Mouse (Mus musculus) naive thymus-derived CD4-positive, alpha-beta T cell, adult 2 months (primary cell): ENCODE measurements around the gene Adamts16.

ENCODE experiments used
- DNase-seq: peaks from one replicate; pipeline ENCODE4 v3.0.0-alpha.2; 2011; ENCODE audit warnings: low read depth

The Adamts16 gene

DNA sequence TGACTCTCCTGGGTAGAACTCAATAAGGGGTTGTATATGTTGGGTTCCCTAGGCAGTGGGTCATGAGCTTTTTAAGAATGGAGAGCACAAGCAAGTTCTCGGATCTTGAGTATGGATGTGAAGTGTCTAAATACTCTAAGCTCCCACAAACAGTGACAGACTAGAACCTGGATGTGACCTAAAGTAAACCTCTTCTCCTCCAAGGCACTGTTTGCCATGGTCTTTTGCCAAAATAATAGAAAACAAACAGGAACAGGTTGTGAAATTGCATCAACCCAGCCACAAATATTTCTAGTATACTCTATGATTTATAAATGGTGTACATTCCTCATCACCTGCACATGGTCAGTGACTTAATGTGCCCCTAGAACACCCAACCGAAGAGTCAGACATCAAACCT lies 79.0 kb downstream of the Adamts16 start:
- DNase-seq: no peak

DNA sequence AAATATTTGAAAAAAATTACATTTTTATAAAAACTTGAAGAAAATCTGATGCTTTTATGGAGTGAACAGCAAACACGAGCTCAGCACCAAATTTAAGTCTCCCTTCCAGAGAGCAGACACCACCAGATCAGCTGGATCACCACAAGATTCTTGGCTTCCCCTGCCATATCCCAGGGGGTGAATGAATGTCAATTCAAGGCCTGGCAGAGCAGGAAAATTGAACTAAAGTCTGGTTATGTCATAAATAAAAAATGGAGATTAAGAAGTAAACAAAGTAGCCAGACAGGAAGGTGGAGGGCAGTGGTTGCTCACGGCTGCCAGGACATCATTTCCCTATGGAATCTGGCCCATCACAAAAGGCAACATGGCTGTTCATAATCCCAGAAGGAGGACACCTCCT lies 80.3 kb downstream of the Adamts16 start:
- DNase-seq: no peak

DNA sequence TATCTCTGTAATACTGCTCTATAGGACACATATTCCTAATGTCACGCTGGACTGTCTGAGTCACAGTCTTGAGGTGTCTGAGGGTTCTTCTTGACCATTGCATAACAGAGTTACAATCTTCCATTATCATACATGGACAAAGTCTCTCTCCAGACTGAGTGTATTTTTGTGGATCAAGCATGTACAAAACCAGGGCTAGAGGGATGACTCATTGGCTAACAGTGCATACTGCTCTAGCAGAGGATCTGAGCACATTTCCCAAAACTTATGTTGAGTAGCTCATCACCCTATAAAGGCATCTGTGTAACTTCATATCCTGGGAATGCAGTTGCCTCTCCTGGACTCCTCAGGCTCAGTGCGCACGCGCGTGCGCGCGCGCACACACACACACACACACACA lies 81.4 kb downstream of the Adamts16 start:
- no peak for DNase-seq

DNA sequence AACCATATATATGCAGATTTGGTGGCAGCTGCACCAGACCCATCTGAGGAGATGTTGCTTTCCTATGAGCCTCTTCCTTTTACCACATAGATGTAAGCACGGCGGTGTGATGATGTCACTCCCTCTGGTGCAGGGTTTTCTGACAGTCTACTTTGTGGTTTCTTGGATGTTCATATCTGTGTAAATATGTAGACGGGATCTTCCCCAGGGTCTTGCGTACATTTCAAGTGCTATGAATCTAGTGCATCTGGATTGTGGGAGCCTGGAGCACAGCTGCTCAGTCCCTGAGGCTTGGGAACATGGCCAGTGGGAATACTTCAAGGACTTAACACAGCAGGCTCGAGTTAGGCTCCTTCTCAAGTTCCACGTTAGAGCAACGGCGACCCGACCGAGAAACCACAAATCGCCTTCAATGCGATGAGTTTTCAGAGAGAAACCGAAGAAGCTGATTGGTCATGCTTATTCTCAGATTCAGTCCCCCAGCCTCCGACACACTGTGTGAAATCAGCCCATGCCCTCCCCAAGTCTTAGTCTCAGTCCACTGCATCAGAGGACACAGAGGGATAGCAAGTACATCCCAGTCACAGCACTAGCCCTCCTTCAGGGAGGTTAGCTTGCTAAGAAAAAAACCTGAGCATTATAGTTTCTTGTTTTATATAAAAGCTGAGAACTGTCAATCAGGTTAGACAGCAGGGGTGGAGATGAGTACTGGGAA lies 95.2 kb downstream of the Adamts16 start:
- DNase-seq: peak; percentile 1

DNA sequence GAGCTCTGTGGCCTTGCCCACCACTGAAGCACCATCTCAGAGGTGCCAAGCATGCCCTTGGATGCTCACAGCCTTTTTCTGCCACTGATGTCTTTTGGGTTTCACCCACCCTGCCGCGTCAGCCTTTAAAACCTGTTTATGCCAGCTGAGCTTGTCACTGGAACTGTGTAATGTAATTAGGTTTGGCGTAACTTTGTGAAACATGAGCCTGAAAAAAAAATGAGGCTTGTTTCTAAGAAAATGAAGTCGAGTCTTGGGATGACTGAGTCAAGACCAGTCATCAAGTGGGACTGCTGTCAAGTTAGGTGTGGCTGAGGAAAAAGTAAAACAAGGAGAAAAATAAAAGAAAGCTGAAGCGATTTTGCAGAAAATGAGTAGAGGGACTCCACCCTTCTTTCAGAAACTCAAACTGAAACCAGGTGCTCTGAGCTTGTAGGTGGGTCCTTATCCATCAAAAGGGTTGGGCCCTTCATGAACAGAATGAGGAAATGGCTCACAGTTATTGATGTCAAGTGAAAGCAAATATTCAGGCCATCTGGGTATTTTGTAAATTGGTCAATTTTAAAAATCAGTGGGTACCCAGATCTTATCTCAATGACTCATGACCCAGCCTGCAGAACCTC lies 97.1 kb downstream of the Adamts16 start:
- no peak for DNase-seq

DNA sequence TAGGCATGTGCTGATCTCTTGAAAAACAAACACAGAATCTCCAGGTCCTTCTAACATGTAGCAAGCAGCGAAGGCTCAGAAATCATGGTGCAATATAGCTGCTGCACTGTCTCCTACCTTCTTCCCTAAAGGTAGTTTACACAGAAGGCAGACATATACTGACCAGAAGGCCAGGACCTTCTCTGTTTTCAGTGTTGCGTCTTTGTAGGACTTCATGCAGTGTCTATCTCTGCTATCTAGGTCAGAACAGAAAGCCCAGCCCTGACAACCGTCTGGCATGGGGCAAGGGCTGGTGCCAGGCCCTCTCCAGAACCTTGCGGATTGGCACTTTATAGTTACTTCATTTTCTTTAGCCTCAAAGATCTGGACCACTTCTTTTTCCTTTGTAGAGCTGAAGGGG lies 98.9 kb downstream of the Adamts16 start:
- no peak for DNase-seq

DNA sequence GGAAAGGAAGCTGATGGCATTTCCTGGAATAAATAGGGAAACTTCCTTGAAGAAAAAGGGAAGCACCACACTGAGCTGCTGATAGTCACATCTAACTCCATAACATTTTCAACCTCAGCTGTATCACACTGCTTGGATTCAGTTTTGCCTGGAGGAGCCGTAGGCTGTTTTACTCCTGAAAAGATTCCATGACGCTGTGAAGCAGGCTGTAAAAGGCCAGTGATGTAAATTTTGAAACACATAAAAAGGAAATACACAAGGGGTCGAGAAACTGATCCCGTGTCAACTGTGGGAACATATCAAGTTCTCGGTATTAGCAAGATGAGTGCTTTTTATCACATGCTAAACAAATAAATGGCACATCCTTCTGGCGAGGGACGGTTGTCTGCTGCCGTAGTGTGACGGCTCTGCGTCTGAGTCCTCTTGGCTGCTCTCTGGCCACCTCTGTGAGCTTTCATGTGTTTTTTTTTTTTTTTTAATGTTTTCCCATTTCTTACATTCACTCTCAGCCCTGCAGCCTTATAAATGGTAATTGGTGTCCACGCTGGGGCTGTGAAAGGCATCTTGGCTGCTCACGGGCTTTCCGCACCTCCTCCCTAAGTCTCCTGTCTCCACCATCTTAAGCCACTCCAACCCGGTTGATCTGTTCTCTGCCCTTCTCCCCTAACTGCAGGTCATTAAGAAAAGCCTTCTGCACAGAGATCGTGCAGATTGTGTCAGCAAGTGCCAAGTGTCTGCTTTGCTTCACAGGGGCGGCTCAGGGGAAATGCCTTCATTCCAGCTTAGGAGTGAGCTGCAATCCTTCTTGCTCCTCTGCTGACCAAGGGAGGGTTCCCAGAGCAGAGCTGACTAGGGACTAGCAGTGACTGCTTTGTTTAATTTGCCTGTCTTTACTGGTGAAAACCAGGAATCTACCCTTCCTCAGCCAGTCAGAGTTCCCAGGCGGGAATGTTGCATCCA lies 101.0 kb downstream of the Adamts16 start:
- no peak for DNase-seq

DNA sequence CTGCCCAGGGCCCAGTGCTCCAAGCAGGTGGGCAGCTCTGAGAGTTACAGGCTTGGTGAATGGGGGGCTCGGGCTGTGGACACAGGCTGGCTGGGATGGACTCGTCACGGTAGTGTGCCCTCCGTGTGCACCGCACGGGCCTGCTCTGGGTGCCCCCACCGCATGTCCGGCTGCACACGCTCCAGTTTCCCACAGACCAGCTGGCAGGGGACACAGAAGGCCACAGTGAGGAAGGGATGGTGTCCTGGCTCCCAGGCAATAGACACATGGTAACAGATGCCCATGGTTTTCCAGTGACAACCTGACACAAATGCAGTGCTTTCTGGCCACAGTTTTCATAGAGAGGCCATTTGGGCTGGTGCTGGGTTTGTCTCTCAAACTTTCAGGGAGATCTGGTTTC lies 102.8 kb downstream of the Adamts16 start:
- no peak for DNase-seq

DNA sequence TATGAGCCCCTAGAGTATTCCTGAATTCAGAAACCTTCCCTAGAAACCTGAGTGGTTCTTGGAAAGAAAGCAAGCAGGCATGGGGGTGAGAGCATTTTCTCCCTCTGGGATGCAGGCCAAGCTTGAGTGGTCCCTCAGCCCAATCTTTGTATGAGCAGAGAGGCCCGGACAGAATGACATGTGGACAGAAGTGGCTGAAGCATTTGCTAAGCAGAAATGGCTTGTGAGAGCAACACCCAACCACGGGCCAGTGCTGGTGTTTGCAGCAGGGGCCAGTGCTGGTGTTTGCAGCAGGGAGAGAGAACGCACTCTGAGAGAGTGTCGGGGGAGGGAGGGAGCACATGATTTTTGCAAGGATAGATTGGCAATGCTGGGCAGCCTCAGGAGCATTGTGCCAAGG lies 105.2 kb downstream of the Adamts16 start:
- no peak for DNase-seq

DNA sequence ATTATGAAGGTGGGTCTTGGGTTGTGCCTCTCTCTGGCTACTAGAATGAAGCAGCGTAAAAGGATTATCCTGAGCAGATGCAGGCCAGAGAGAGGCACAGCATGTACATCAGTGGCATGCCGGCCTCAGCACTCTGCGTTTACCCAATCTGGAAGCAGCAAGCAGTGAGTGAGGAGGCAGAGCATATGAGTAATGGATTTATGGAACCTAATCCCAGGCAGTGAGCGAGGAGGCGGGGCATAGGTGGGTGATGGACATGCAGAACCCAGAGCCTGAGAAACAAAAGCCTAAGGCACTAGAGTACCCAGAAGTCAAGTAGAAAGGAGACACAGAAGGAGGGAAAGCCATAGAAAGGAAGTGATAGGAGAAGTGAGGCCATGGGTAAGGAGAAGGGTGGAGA lies 107.0 kb downstream of the Adamts16 start:
- DNase-seq: no peak

DNA sequence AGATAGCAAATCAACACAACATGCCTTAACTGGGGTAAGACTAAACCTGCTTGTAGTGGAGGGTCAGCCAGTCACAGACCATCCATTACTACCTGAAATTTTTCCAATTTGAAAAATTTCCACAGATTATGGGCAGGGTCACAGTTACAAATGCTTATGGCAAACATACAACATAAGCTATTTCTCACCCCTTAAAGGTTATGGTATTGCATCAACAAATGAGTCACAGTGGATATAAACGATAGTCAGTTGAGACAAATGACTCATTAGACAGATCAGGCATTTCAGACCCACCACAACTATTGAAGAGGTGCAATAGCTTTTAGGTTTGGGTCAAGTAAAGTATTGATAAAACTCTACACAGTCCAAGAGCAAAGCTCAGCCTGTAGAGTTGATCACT lies 107.7 kb downstream of the Adamts16 start:
- DNase-seq: no peak

DNA sequence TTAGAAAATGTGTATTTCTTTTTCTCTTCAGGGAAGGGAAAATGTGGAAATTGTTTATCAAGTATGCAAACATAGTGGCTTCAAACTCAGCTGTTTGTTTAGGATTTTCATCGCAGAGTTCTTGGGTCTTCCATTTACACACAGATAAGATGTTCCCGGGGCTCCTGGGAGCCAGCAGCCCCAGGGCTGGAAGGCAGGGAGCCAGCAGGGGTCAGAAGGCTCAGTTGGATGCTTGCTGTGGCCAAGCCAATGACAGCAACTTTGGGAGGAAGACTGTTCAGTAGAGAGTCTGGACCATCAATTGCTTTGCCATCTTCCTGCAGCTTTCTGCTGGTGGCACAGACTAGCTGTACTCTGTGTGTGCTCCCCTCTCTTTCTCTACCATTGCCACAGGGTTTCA lies 108.4 kb downstream of the Adamts16 start:
- no peak for DNase-seq

DNA sequence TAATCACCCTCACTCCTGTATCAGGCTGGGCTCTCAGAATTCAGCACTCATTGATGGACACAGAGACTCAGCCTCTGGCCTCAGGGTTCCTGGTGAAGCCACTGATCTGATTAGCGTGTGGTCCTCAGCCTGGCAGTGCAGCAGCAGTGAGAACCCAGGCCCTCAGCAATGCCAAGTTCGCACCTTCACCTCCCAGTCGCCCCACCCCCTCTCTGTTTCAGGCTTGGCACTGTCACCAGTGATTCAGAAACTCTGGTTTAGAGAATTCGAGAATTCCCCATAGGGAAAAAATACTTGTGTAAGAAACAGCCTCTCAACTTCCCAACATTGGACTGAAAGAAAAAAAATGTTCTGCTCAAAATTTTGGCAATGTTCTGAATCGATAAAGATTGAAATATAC lies 108.8 kb downstream of the Adamts16 start:
- DNase-seq: no peak

DNA sequence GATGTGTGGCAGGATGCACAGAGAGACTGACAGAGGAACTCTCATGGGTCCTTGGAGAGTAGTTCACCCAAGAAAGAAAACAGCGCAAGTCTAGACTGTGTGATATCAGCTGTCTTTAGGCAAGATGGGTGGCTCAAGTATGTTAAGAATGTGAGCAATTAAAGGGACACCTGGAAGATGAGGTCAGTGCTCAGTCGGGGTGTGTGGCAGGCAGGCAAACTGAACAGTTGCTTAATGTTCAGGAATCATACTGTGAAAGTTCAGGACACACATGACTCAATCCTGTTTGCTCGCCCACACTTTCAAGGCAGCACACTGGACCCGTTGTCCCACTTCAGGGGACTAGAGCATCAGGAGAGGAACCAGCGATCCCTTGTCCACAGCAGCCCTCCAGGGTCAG lies 110.3 kb downstream of the Adamts16 start:
- no peak for DNase-seq

DNA sequence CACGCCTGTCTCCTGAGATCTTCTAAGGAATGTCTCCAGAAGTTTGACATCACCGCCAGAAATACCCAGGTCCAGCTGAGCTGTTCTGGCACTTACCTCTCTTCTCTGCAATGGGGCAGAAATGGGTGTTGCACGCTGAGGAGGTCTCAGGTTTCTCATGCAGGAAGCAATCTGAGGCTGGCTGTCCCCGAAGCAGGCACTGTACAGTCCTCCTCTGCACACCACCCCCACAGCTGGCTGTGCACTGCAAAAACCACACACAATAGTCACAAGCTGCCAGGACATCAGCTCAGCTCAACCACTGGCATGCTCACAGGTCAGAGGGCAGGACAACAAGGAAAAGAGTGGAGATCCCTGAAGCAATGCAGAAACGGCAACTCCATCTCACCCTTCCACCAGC lies 111.6 kb downstream of the Adamts16 start:
- no peak for DNase-seq

DNA sequence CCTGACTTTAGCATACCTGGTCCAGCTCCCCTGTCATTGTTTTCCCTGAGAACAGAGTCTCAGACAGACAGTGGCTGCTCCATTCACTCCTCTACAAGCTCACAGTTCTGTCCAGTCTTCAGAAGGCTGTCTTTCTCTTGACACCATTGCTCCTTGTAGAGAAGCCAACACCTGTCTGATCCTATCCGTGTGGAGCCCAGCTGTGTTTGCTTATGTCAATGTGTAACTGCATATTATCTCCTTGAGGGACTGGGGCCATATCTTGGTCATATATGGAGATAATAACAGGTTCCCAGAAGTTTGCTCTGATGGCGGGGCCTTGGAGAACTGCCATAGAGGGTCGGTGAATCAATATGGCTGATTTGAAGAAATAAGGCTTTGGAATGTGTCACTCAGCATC lies 115.4 kb downstream of the Adamts16 start:
- no peak for DNase-seq

DNA sequence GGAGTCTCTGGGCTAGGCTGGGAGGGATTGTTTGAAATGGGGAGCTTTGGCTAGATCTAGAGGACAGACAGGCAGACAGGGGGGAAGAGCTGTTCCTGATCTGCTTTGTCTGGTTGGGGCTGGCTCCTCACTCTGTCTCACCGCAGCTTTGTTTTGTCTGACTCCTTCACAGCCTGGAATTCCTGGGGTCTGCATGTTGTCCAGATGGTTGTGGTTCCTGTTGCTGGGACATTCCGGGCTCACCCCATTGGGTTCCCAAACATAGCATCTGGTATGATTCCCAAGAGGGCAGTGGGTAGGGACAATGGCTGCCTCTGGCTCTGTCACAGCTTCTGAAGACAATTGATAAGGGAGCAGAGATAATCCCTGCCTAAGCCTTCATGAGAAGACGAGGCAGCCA lies 117.0 kb downstream of the Adamts16 start:
- no peak for DNase-seq

DNA sequence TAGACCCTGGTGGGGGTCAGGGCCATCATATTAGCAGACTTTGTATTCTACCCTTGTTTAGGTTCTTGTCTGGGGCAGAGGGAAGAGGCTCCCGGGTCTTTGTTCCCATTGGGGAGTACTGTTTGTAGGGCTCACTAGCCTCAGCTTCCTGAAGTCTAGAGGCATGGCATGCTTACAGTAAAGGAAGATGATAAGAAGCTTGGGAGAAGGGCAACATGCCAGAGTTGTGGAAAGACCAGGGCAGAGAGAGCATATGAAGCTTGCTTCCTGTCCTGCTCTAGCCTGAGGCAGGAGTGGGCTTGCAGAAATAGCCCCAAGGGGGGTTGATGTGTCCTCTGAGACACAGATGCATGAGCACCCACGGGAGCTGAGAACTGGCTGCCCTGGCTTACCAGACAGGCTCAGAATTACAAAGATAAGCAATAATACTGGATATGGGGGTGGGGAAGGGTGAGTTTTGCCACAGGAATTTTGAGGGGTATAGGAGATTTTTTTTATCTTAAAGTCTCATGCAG lies 117.4 kb downstream of the Adamts16 start:
- DNase-seq: no peak

DNA sequence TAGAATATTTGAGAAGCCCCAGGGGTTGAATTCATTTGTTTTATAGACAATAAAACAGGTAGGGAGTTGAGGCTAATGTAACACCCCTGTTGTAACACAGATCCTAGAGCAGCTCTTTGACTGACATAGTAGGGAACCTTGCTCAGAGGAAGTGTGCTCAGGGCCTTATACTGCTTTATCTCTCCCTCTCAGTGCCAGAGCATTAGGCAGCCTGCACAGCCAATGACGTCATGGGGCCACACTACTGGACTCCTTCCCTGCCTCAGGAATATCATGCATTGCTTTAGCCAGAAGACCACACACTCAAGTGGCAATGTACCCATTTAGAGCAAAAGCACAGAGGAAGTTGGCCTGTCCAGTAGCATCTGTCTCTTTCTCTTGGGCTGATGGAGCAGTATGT lies 121.6 kb downstream of the Adamts16 start:
- no peak for DNase-seq

DNA sequence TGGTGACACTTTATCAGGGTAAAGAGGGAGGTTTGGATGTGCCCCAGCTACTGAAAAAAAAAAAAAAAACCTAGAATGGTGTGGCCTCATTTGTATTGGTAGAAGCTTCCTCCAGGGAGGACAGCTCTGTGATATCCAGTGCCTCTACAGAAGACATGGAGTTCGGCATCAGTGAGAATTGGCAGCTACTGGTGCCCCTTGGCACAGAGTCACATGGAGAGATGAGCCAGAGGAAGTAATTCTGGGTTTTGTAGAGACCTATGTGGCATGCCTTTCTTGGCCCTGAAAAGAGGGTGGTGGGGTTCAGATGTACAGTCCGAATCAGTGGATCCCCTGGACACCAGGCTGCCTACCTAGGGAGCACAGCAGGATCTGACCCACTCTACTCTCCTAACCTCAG lies 122.8 kb downstream of the Adamts16 start:
- DNase-seq: no peak

DNA sequence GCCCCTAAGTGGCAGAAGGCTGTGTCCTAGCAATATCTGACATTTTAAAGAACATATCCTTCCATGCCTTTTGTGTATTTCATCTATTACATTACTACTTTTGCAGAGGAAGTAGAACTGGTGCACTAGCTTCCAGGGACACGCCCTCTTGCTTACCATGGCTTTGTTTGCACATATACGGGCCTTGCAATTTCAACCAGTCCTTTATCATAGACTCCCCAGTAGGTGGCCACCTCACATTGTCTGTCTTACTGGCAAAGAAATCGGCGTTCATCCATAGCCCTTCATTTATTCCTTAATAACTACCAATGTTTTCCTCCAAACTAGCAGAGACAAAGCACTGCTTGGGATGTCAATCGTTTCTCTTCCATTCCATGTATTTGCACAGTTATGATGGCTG lies 125.6 kb downstream of the Adamts16 start:
- DNase-seq: no peak

DNA sequence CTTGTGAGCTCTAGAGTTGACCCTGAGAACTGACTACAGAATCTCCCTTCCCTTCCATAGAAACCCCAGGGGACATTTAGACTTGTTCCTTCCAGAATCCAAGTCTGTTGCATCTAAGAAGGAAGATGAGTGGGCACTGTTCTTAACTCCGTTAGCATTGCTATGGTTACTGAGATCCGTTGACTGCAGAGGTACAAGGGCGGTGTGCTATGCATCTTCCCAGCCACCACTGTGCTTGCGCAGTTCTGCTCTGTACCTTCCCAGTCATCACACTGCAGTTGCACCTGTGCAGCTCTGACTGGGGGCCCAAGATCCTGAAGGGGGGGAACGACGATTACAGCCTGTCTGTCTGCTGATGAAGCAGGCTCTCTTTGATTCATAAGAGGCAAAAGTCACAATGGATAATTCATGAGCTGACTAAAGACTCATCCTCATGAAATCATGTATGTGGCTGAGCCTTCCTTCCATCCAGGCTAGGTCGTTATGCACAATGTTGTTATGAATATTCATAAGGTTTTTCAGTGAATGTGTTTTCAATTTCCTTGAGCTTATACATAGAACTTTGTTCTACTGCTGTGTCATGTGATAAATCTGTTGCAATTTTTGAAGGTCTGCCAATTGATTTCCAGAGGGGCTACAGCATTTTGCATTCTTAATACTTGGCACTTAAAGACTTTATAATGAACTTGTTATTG lies 127.4 kb downstream of the Adamts16 start:
- no peak for DNase-seq
